Mouse (Mus musculus): ENCODE measurements at regions not wholly inside any gene's neighbourhood (a gene's known extent, or its start where the extent isn't known, plus 50 kb on each side); places are given as distances from the start of the nearest gene placed in this dataset.

GRCm38 (mm10) chr1:34666226-34666662, 86.8 kb downstream of the Amer3 start:
- TF ChIP-seq CTCF (IDR thresholded peaks at IDR 0.05): no peak
- peak; percentile 88 for DNase-seq (ENCODE audit: low spot score)
- ATAC-seq (ENCODE audit: low FRiP score): peak; percentile 85
- 29% methylated on average over 13 of the region's 13 CpGs for WGBS
- Histone ChIP-seq H3K27ac (ENCODE audit: low read depth, low read length) (peak overlapping the region; percentile 64), H3K4me2 (ENCODE audit: low read depth, low read length, poor library complexity, severe bottlenecking) (no peak overlapping the region), H3K4me3 (ENCODE audit: low read depth, low read length) (no peak overlapping the region), H3K9me3 (ENCODE audit: low read length) (no peaks in the 10 kb centered on the region), H3K36me3 (ENCODE audit: insufficient read depth, low read length) (no peaks in the 10 kb centered on the region), H3K9ac (replicated peaks; ENCODE audit: low read length, poor library complexity, severe bottlenecking) (no peak overlapping the region), H3K4me1 (ENCODE audit: insufficient read depth, low read length) (no peaks in the 10 kb centered on the region), H3K27me3 (ENCODE audit: insufficient read depth, low read length) (no peaks in the 10 kb centered on the region)

- WGBS: 52% methylated on average over 12 of the region's 12 CpGs
- Histone ChIP-seq H3K9ac (replicated peaks; ENCODE audit: low read length, poor library complexity, severe bottlenecking) (no peak overlapping the region), H3K4me2 (ENCODE audit: low read depth, low read length, poor library complexity, severe bottlenecking) (peak overlapping the region; percentile 91; the same call in 1 of the 2 replicates), H3K4me1 (ENCODE audit: insufficient read depth, low read length) (peaks cover 4% of the 10 kb centered on the region; the same call in 1 of the 2 replicates), H3K36me3 (ENCODE audit: insufficient read depth, low read length) (no peaks in the 10 kb centered on the region), H3K27ac (ENCODE audit: low read depth, low read length) (no peak overlapping the region), H3K27me3 (ENCODE audit: insufficient read depth, low read length) (peaks cover 29% of the 10 kb centered on the region), H3K4me3 (ENCODE audit: low read depth, low read length) (no peak overlapping the region), H3K9me3 (ENCODE audit: low read length) (no peaks in the 10 kb centered on the region)
- ATAC-seq (ENCODE audit: low FRiP score): no peak
- no peak for TF ChIP-seq CTCF (IDR thresholded peaks at IDR 0.05)
- no peak for DNase-seq (ENCODE audit: low spot score)
Observed at GRCm38 (mm10) chr1:34677105-34677741, 97.8 kb downstream of the Amer3 start.

- under 1% methylated on average over 53 of the region's 56 CpGs for WGBS
- no peaks in the 10 kb centered on the region for H3K9me3 ChIP-seq (ENCODE audit: low read length)
- H3K4me1 ChIP-seq (ENCODE audit: insufficient read depth, low read length): peaks cover 4% of the 10 kb centered on the region; the same call in 1 of the 2 replicates
- DNase-seq (ENCODE audit: low spot score) (peak; percentile 35), ATAC-seq (ENCODE audit: low FRiP score) (peak; percentile 73)
- peak overlapping the region; percentile 48 for H3K4me3 ChIP-seq (ENCODE audit: low read depth, low read length)
- peak overlapping the region; percentile 91 for H3K4me2 ChIP-seq (ENCODE audit: low read depth, low read length, poor library complexity, severe bottlenecking)
- H3K36me3 ChIP-seq (ENCODE audit: insufficient read depth, low read length): no peaks in the 10 kb centered on the region
- no peak for TF ChIP-seq CTCF (IDR thresholded peaks at IDR 0.05)
- H3K27ac ChIP-seq (ENCODE audit: low read depth, low read length): no peak overlapping the region
- H3K9ac ChIP-seq (replicated peaks; ENCODE audit: low read length, poor library complexity, severe bottlenecking): peak overlapping the region; percentile 60
- peaks cover 29% of the 10 kb centered on the region for H3K27me3 ChIP-seq (ENCODE audit: insufficient read depth, low read length)
Observed at GRCm38 (mm10) chr1:34677832-34678733, 98.6 kb downstream of the Amer3 start.

GRCm38 (mm10) chr1:34678734-34679068, 99.2 kb downstream of the Amer3 start:
- H3K27ac ChIP-seq (ENCODE audit: low read depth, low read length): no peak overlapping the region
- 3% methylated on average over 9 of the region's 9 CpGs for WGBS
- DNase-seq (ENCODE audit: low spot score) (no peak), ATAC-seq (ENCODE audit: low FRiP score) (0 out of 2 replicates have a peak, but pooled peaks have one; percentile 32)
- peak overlapping the region; percentile 60 for H3K9ac ChIP-seq (replicated peaks; ENCODE audit: low read length, poor library complexity, severe bottlenecking)
- H3K36me3 ChIP-seq (ENCODE audit: insufficient read depth, low read length): no peaks in the 10 kb centered on the region
- no peak for TF ChIP-seq CTCF (IDR thresholded peaks at IDR 0.05)
- peak overlapping the region; percentile 91 for H3K4me2 ChIP-seq (ENCODE audit: low read depth, low read length, poor library complexity, severe bottlenecking)
- no peaks in the 10 kb centered on the region for H3K9me3 ChIP-seq (ENCODE audit: low read length)
- peak overlapping the region; percentile 48 for H3K4me3 ChIP-seq (ENCODE audit: low read depth, low read length)
- H3K27me3 ChIP-seq (ENCODE audit: insufficient read depth, low read length): peaks cover 29% of the 10 kb centered on the region
- H3K4me1 ChIP-seq (ENCODE audit: insufficient read depth, low read length): peaks cover 4% of the 10 kb centered on the region; the same call in 1 of the 2 replicates

- Histone ChIP-seq H3K4me1 (ENCODE audit: insufficient read depth, low read length) (no peaks in the 10 kb centered on the region), H3K4me3 (ENCODE audit: low read depth, low read length) (no peak overlapping the region), H3K9ac (replicated peaks; ENCODE audit: low read length, poor library complexity, severe bottlenecking) (no peak overlapping the region), H3K4me2 (ENCODE audit: low read depth, low read length, poor library complexity, severe bottlenecking) (no peak overlapping the region), H3K9me3 (ENCODE audit: low read length) (no peaks in the 10 kb centered on the region), H3K27ac (ENCODE audit: low read depth, low read length) (no peak overlapping the region), H3K27me3 (ENCODE audit: insufficient read depth, low read length) (no peaks in the 10 kb centered on the region), H3K36me3 (ENCODE audit: insufficient read depth, low read length) (no peaks in the 10 kb centered on the region)
- TF ChIP-seq CTCF (IDR thresholded peaks at IDR 0.05): no peak
- ATAC-seq (ENCODE audit: low FRiP score): no peak
- DNase-seq (ENCODE audit: low spot score): no peak
- 54% methylated on average over 2 of the region's 2 CpGs for WGBS
Observed at GRCm38 (mm10) chr1:34686539-34686938, 107.1 kb downstream of the Amer3 start.

- Histone ChIP-seq H3K9me3 (ENCODE audit: low read length) (no peaks in the 10 kb centered on the region), H3K4me1 (ENCODE audit: insufficient read depth, low read length) (no peaks in the 10 kb centered on the region), H3K9ac (replicated peaks; ENCODE audit: low read length, poor library complexity, severe bottlenecking) (no peak overlapping the region), H3K4me3 (ENCODE audit: low read depth, low read length) (no peak overlapping the region), H3K27ac (ENCODE audit: low read depth, low read length) (no peak overlapping the region), H3K27me3 (ENCODE audit: insufficient read depth, low read length) (no peaks in the 10 kb centered on the region), H3K36me3 (ENCODE audit: insufficient read depth, low read length) (no peaks in the 10 kb centered on the region), H3K4me2 (ENCODE audit: low read depth, low read length, poor library complexity, severe bottlenecking) (no peak overlapping the region)
- DNase-seq (ENCODE audit: low spot score): peak; percentile 82
- WGBS: 57% methylated on average over 4 of the region's 4 CpGs
- TF ChIP-seq CTCF (IDR thresholded peaks at IDR 0.05): no peak
- ATAC-seq (ENCODE audit: low FRiP score): peak; percentile 85
Observed at GRCm38 (mm10) chr1:34696533-34696932, 117.1 kb downstream of the Amer3 start.

Data from midbrain, postnatal 0 days (tissue).